Mouse (Mus musculus): Measurements from ENCODE around the gene Isg20l2.

- TF ChIP-seq CTCF (IDR thresholded peaks at IDR 0.05; ENCODE audit: low read depth, low read length): no peak
- TF ChIP-seq POLR2A (IDR thresholded peaks at IDR 0.05; ENCODE audit: extremely low read depth, insufficient read depth, low read length): no peak
Observed at GRCm38 (mm10) chr3:87935201-87935600, 5.1 kb downstream of the Isg20l2 start.
